Mouse (Mus musculus) forebrain, embryonic 11.5 days (tissue): ENCODE measurements around the gene Ahnak2. TPM values are rescaled to one million over a fixed set of nuclear protein-coding genes. Genes with fewer than 3 reads are reported as not detected.
"Not testable (repeated sequence)": the region's sequence is repeated elsewhere in the genome, so short reads cannot be mapped to it uniquely, and the experiment has no call there.

ENCODE experiments used
- ATAC-seq: fragments of 200-750 bp; cut with Nextera tagmentation; replicated peaks from 2 replicates; pipeline ENCODE4 v1.8.0; 2017; ENCODE audit warnings: moderate TSS enrichment; ENCODE audit not compliant: low FRiP score
- DNase-seq: peaks from one replicate; pipeline ENCODE4 v3.0.0-alpha.2; 2017; ENCODE audit warnings: low spot score
- H3K27ac ChIP-seq: fragments of 300-500 bp; sonication (generic); 2 replicates; pipeline ENCODE4 v1.5.1; 2014; ENCODE audit warnings: low read depth, low read length
- H3K27me3 ChIP-seq: fragments of 300-500 bp; sonication (generic); 2 replicates; pipeline ENCODE4 v1.6.1; 2014; ENCODE audit warnings: mild to moderate bottlenecking, low read length, mixed read lengths; ENCODE audit not compliant: control insufficient read depth, insufficient read depth
- H3K36me3 ChIP-seq: fragments of 300-500 bp; sonication (generic); 2 replicates; pipeline ENCODE4 v1.6.1; 2014; ENCODE audit warnings: mild to moderate bottlenecking, low read length, moderate library complexity, mixed read lengths; ENCODE audit not compliant: control insufficient read depth, insufficient read depth
- H3K4me1 ChIP-seq: fragments of 300-500 bp; sonication (generic); replicated peaks from 2 replicates; pipeline ENCODE4 v1.6.1; 2014; ENCODE audit warnings: low read length, mixed read lengths; ENCODE audit not compliant: control insufficient read depth, insufficient read depth
- H3K4me2 ChIP-seq: fragments of 300-500 bp; sonication (generic); 2 replicates; pipeline ENCODE4 v1.6.1; 2014; ENCODE audit warnings: low read depth, mild to moderate bottlenecking, low read length, moderate library complexity, mixed read lengths; ENCODE audit not compliant: severe bottlenecking
- H3K4me3 ChIP-seq: fragments of 300-500 bp; sonication (generic); 2 replicates; pipeline ENCODE4 v1.5.1; 2014; ENCODE audit warnings: low read depth, low read length
- H3K9ac ChIP-seq: fragments of 300-500 bp; sonication (generic); 2 replicates; pipeline ENCODE4 v1.6.1; 2014; ENCODE audit warnings: low read length
- H3K9me3 ChIP-seq: fragments of 300-500 bp; sonication (generic); 2 replicates; pipeline ENCODE4 v1.6.1; 2016; ENCODE audit warnings: low read length, mixed read lengths; ENCODE audit not compliant: control insufficient read depth
- WGBS: fragments of 180-500 bp; shearing (Covaris S2); extraction: QIAGEN DNeasy Blood & Tissue Kit; methylation state at CpG from one replicate; pipeline ENCODE4 v1.1.7; 2014; 5-methylcytosine and 5-hydroxymethylcytosine counted together
- polyA plus RNA-seq: library from polyadenylated mRNA; unstranded; fragments of >200 nt; fragmentation: Nextera tagmentation; extraction: Ambion mirVana; gene quantifications from 2 replicates; pipeline ENCODE4 v1.2.1, GENCODE M21; 2014

Gene Ahnak2
- 0.08 and 0.16 TPM in 2 replicates for polyA plus RNA-seq

- H3K9ac ChIP-seq = peak within 1 kb of the TSS; percentile 60
- no peak within 1 kb of the TSS for H3K27ac ChIP-seq
- H3K36me3 ChIP-seq = no peaks in the 10 kb centered on the region
- peak within 1 kb of the TSS; percentile 100 for H3K4me2 ChIP-seq
- WGBS = 5% methylated on average over 68 of the region's 69 CpGs
- ATAC-seq (peak; percentile 84), DNase-seq (peak; percentile 88)
- H3K4me1 ChIP-seq = peaks cover 2% of the 10 kb centered on the region; the same call in 1 of the 2 replicates
- peak within 1 kb of the TSS; percentile 53 for H3K4me3 ChIP-seq
- H3K9me3 ChIP-seq = no peaks in the 10 kb centered on the region
- peaks cover 13% of the 10 kb centered on the region for H3K27me3 ChIP-seq
These were observed at the start of gene Ahnak2 for GRCm38 (mm10) chr12:112801864-112802846. TSS of gene Ahnak2 (minus strand) at chr12:112802657.

- no peaks in the 10 kb centered on the region for H3K27me3 ChIP-seq
- H3K4me2 ChIP-seq = no peak overlapping the region
- H3K9me3 ChIP-seq = no peaks in the 10 kb centered on the region
- H3K27ac ChIP-seq = no peak overlapping the region
- no peaks in the 10 kb centered on the region for H3K4me1 ChIP-seq
- no peaks in the 10 kb centered on the region for H3K36me3 ChIP-seq
- DNase-seq (no peak), ATAC-seq (no peak)
- H3K4me3 ChIP-seq = no peak overlapping the region
- H3K9ac ChIP-seq = no peak overlapping the region
- 51% methylated on average over 8 of the region's 8 CpGs for WGBS
These were observed 48.7 kb upstream of the Ahnak2 start for GRCm38 (mm10) chr12:112851116-112851515.

- H3K9ac ChIP-seq = no peak overlapping the region
- no peak overlapping the region for H3K4me2 ChIP-seq
- DNase-seq (peak; percentile 48), ATAC-seq (no peak)
- H3K9me3 ChIP-seq = no peaks in the 10 kb centered on the region
- H3K27ac ChIP-seq = no peak overlapping the region
- H3K4me3 ChIP-seq = no peak overlapping the region
- WGBS = 97% methylated on average over 9 of the region's 9 CpGs
- no peaks in the 10 kb centered on the region for H3K4me1 ChIP-seq
- no peaks in the 10 kb centered on the region for H3K36me3 ChIP-seq
- H3K27me3 ChIP-seq = no peaks in the 10 kb centered on the region
These were observed 47.9 kb upstream of the Ahnak2 start for GRCm38 (mm10) chr12:112850344-112850743.

GRCm38 (mm10) chr12:112849235-112850022 is 47.0 kb upstream of the Ahnak2 start:
- H3K4me1 ChIP-seq = no peaks in the 10 kb centered on the region
- WGBS = 90% methylated on average over 11 of the region's 11 CpGs
- no peak for ATAC-seq
- no peak overlapping the region for H3K9ac ChIP-seq
- DNase-seq = no peak
- H3K27ac ChIP-seq = no peak overlapping the region
- no peak overlapping the region for H3K4me3 ChIP-seq
- H3K36me3 ChIP-seq = no peaks in the 10 kb centered on the region
- H3K27me3 ChIP-seq = no peaks in the 10 kb centered on the region
- no peak overlapping the region for H3K4me2 ChIP-seq
- no peaks in the 10 kb centered on the region for H3K9me3 ChIP-seq

GRCm38 (mm10) chr12:112847880-112848279 is 45.4 kb upstream of the Ahnak2 start:
- H3K27me3 ChIP-seq = no peaks in the 10 kb centered on the region
- no peaks in the 10 kb centered on the region for H3K36me3 ChIP-seq
- no peak overlapping the region for H3K4me2 ChIP-seq
- ATAC-seq (no peak), DNase-seq (no peak)
- H3K27ac ChIP-seq = no peak overlapping the region
- no peak overlapping the region for H3K9ac ChIP-seq
- H3K4me1 ChIP-seq = no peaks in the 10 kb centered on the region
- WGBS = 91% methylated on average over 2 of the region's 2 CpGs
- H3K9me3 ChIP-seq = no peaks in the 10 kb centered on the region
- H3K4me3 ChIP-seq = no peak overlapping the region

GRCm38 (mm10) chr12:112843803-112844202 is 41.3 kb upstream of the Ahnak2 start:
- Histone ChIP-seq H3K27me3 (no peaks in the 10 kb centered on the region), H3K9me3 (no peaks in the 10 kb centered on the region), H3K27ac (no peak overlapping the region), H3K4me2 (no peak overlapping the region), H3K4me3 (no peak overlapping the region), H3K4me1 (no peaks in the 10 kb centered on the region), H3K36me3 (no peaks in the 10 kb centered on the region), H3K9ac (no peak overlapping the region)
- 13% methylated on average over 3 of the region's 3 CpGs for WGBS
- DNase-seq = peak; percentile 91
- peak; percentile 78; the same call in 1 of the 2 replicates for ATAC-seq

GRCm38 (mm10) chr12:112842128-112842527 is 39.7 kb upstream of the Ahnak2 start:
- 87% methylated on average over 2 of the region's 2 CpGs for WGBS

GRCm38 (mm10) chr12:112841338-112841892 is 39.0 kb upstream of the Ahnak2 start:
- not testable (repeated sequence) for ATAC-seq, H3K27ac ChIP-seq, H3K36me3 ChIP-seq, H3K4me2 ChIP-seq, H3K27me3 ChIP-seq, H3K9ac ChIP-seq, H3K4me1 ChIP-seq, DNase-seq, H3K4me3 ChIP-seq, H3K9me3 ChIP-seq
- WGBS = 62% methylated on average over 4 of the region's 4 CpGs

More at GRCm38 (mm10) chr12:112842128-112842527, 39.7 kb upstream of the Ahnak2 start:
- DNase-seq, ATAC-seq, H3K4me2 ChIP-seq, H3K27ac ChIP-seq, H3K27me3 ChIP-seq, H3K4me3 ChIP-seq, H3K9me3 ChIP-seq, H3K36me3 ChIP-seq, H3K9ac ChIP-seq, H3K4me1 ChIP-seq: not testable (repeated sequence)
